Mouse (Mus musculus) heart, embryonic 14.5 days (tissue): ENCODE data around the gene Bpifb5. TPM values are rescaled to one million over a fixed set of nuclear protein-coding genes. Genes with fewer than 3 reads are reported as not detected.

ENCODE experiments used
- ATAC-seq: fragments of 200-750 bp; cut with Nextera tagmentation; 2 replicates; pipeline ENCODE4 v1.8.0; 2017; ENCODE audit warnings: low read depth, moderate TSS enrichment; ENCODE audit not compliant: insufficient number of reproducible peaks, insufficient read depth, low FRiP score
- H3K27ac ChIP-seq, 2 experiments: fragments of 200-500 bp in 1 of 2; fragments of 300-500 bp in 1 of 2; sonication (generic) in 1 of 2; replicated peaks in 1 of 2; 2 replicates each; pipeline ENCODE4 v1.5.1; 2012 to 2014; ENCODE audit warnings: low read depth in 2 of 2, low read length in 2 of 2, control low read depth in 1 of 2, mild to moderate bottlenecking in 1 of 2, mixed read lengths in 1 of 2; ENCODE audit not compliant: control insufficient read depth in 1 of 2, insufficient read depth in 1 of 2
- H3K27me3 ChIP-seq: fragments of 300-500 bp; sonication (generic); 2 replicates; pipeline ENCODE4 v1.6.1; 2014; ENCODE audit warnings: mild to moderate bottlenecking, low read length, control low read depth; ENCODE audit not compliant: control insufficient read depth, insufficient read depth
- H3K36me3 ChIP-seq: fragments of 300-500 bp; sonication (generic); 2 replicates; pipeline ENCODE4 v1.6.1; 2014; ENCODE audit warnings: mild to moderate bottlenecking, control low read depth, low read length, mixed read lengths; ENCODE audit not compliant: control insufficient read depth, insufficient read depth
- H3K4me1 ChIP-seq, 2 experiments: fragments of 200-500 bp in 1 of 2; fragments of 300-500 bp in 1 of 2; sonication (generic) in 1 of 2; 2 replicates each; pipeline ENCODE4 v1.6.1; 2012 to 2014; ENCODE audit warnings: low read length in 2 of 2, control low read depth in 1 of 2, mixed read lengths in 1 of 2; ENCODE audit not compliant: control insufficient read depth in 2 of 2, insufficient read depth in 2 of 2
- H3K4me2 ChIP-seq: fragments of 300-500 bp; sonication (generic); 2 replicates; pipeline ENCODE4 v1.6.1; 2014; ENCODE audit warnings: mild to moderate bottlenecking, low read length
- H3K4me3 ChIP-seq, 2 experiments: fragments of 200-500 bp in 1 of 2; fragments of 300-500 bp in 1 of 2; sonication (generic) in 1 of 2; 2 replicates each; pipeline ENCODE4 v1.5.1; 2012 to 2014; ENCODE audit warnings: low read length in 2 of 2, mild to moderate bottlenecking in 2 of 2, control low read depth in 1 of 2, low read depth in 1 of 2, moderate library complexity in 1 of 2; ENCODE audit not compliant: control insufficient read depth in 1 of 2, insufficient read depth in 1 of 2
- H3K9ac ChIP-seq: fragments of 300-500 bp; sonication (generic); 2 replicates; pipeline ENCODE4 v1.6.1; 2014; ENCODE audit warnings: mild to moderate bottlenecking, low read length
- H3K9me3 ChIP-seq: fragments of 300-500 bp; sonication (generic); 2 replicates; pipeline ENCODE4 v1.6.1; 2016; ENCODE audit warnings: low read length, control low read depth; ENCODE audit not compliant: control insufficient read depth
- WGBS: fragments of 180-500 bp; shearing (Covaris S2); extraction: QIAGEN DNeasy Blood & Tissue Kit; methylation state at CpG from one replicate; pipeline ENCODE4 v1.1.7; 2014; 5-methylcytosine and 5-hydroxymethylcytosine counted together
- polyA plus RNA-seq: library from polyadenylated mRNA; unstranded; fragments of >200 nt; fragmentation: Nextera tagmentation; extraction: Ambion mirVana; gene quantifications from 2 replicates; pipeline ENCODE4 v1.2.1, GENCODE M21; 2014

The Bpifb5 gene
- polyA plus RNA-seq, 1 experiment from 2014 or later: 0.35 TPM

- WGBS: 11% methylated on average over 3 of the region's 3 CpGs
- Histone ChIP-seq H3K4me3 (no peak overlapping the region), H3K9ac (no peak overlapping the region), H3K36me3 (no peaks in the 10 kb centered on the region), H3K9me3 (no peaks in the 10 kb centered on the region), H3K27ac (no peak overlapping the region), H3K4me1 (peaks cover 6 to 17% of the 10 kb centered on the region in 2 experiments; a peak in 3 of 4 replicates), H3K4me2 (no peak overlapping the region), H3K27me3 (no peaks in the 10 kb centered on the region; the same call in 1 of the 2 replicates)
- no peak for ATAC-seq
These were observed 14.4 kb upstream of the Bpifb5 start for GRCm38 (mm10) chr2:154209112-154209511.

DNA sequence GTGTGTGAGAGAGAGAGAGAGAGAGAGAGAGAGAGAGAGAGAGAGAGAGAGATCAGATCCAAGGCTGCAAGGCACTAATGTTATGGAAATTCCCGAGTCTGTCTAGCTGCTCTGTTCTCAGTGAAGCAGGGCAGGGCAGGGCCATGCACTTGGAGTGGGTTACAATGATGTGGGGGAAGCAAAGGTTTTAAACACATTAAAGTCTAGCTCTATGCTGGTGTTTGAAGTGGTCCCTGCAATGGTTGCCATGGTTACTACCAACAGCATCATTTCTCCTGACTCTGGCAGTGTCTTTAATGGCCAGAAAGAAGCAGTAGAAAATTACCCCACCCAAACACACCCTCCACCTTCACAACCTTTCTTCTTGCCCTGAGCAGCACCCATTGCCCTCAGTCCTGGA is 12.4 kb upstream of the Bpifb5 start:
- H3K4me3 ChIP-seq: no peak overlapping the region
- H3K4me2 ChIP-seq: no peak overlapping the region
- H3K36me3 ChIP-seq: no peaks in the 10 kb centered on the region
- no peaks in the 10 kb centered on the region for H3K9me3 ChIP-seq
- 50% methylated on average over 1 of the region's 1 CpGs for WGBS
- ATAC-seq: no peak
- H3K27me3 ChIP-seq: no peaks in the 10 kb centered on the region; the same call in 1 of the 2 replicates
- no peak overlapping the region for H3K9ac ChIP-seq
- peaks cover 6 to 17% of the 10 kb centered on the region in 2 experiments; a peak in 3 of 4 replicates for H3K4me1 ChIP-seq
- H3K27ac ChIP-seq: no peak overlapping the region

DNA sequence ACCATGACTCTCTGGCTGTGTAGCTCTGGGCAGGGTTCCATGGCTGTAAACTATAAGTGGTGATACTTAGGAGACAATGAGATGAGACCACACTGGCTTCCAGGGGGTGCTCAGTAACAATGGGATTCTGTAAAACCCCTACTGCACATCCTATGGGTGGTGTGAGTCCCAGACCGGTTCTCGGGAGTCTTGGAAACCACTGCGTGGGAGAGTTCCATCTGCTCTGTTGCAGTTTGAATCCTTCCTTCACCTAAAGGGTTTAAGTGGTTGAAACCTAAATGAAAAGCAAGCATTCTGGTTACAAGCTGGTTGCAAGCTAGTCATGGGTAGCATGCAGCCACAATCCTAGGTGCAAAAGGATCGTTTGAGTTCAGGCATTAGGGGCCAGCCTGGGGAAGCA is 11.7 kb upstream of the Bpifb5 start:
- 82% methylated on average over 4 of the region's 4 CpGs for WGBS
- Histone ChIP-seq H3K27ac (no peak overlapping the region), H3K4me1 (peaks cover 2 to 9% of the 10 kb centered on the region in 2 experiments; a peak in 3 of 4 replicates), H3K9ac (no peak overlapping the region), H3K27me3 (no peaks in the 10 kb centered on the region; the same call in 1 of the 2 replicates), H3K4me2 (no peak overlapping the region), H3K36me3 (no peaks in the 10 kb centered on the region), H3K4me3 (no peak overlapping the region), H3K9me3 (no peaks in the 10 kb centered on the region)
- no peak for ATAC-seq

DNA sequence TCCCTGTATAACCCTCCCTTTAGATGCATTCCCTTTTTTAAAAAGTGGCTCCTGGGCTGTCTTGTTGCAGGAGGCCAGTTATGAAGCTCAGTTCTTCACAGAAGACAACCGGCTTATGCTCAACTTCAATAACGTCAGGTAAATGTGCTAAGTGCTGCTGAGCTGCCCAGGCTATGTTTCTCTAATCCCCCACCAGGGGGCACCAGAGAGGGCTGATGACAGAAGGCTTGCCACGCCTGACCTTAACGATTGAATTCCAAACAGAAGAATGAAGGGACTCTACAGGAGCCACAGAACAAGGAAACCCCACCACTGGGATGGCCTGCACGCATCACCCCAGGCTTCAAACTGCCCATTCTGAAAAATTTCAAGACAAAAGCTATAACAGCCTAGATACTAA is 8.4 kb upstream of the Bpifb5 start:
- ATAC-seq: no peak

DNA sequence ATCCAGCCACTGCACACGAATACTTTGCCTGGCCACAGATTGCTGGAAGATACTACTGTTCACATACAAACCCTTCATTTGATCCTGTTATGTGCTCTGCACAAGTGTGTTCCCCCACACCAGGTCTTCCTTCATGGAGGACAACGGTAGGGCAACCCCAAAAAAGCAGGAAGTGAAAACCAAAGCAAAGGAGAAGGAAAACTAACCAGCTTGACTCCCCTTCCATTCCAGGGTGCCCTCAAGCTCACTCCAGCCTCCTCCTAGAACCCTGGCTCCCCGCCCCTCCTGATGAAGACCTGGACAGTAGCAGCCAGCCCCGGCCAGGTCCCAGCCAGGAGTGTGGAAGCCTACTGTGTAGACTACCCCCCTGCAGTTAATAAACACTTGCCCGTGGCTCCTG is 3.6 kb upstream of the Bpifb5 start:
- peaks cover 16 to 18% of the 10 kb centered on the region in 2 experiments for H3K4me1 ChIP-seq
- no peak overlapping the region for H3K4me2 ChIP-seq
- no peaks in the 10 kb centered on the region for H3K36me3 ChIP-seq
- no peaks in the 10 kb centered on the region for H3K9me3 ChIP-seq
- H3K27ac ChIP-seq: no peak overlapping the region
- no peak overlapping the region for H3K9ac ChIP-seq
- H3K4me3 ChIP-seq: no peak overlapping the region
- ATAC-seq: no peak
- no peaks in the 10 kb centered on the region for H3K27me3 ChIP-seq
- WGBS: 68% methylated on average over 5 of the region's 5 CpGs

More for the DNA sequence above, 8.4 kb upstream of the Bpifb5 start:
- WGBS: 10% methylated on average over 5 of the region's 5 CpGs
- H3K4me2 ChIP-seq: no peak overlapping the region
- H3K27me3 ChIP-seq: no peaks in the 10 kb centered on the region; the same call in 1 of the 2 replicates
- H3K9ac ChIP-seq: no peak overlapping the region
- no peaks in the 10 kb centered on the region for H3K36me3 ChIP-seq
- no peak overlapping the region for H3K27ac ChIP-seq
- no peak overlapping the region for H3K4me3 ChIP-seq
- no peaks in the 10 kb centered on the region for H3K9me3 ChIP-seq
- H3K4me1 ChIP-seq: no peaks in the 10 kb centered on the region

- no peak for ATAC-seq
- no peaks in the 10 kb centered on the region for H3K36me3 ChIP-seq
- no peaks in the 10 kb centered on the region for H3K27me3 ChIP-seq
- H3K27ac ChIP-seq: no peak overlapping the region
- H3K4me1 ChIP-seq: peaks cover 24 to 29% of the 10 kb centered on the region in 2 experiments
- 9% methylated on average over 2 of the region's 2 CpGs for WGBS
- H3K9me3 ChIP-seq: no peaks in the 10 kb centered on the region
- H3K4me2 ChIP-seq: no peak overlapping the region
- 0 out of 2 replicates have a peak overlapping the region, but pooled peaks have one; percentile 25 for H3K9ac ChIP-seq
- H3K4me3 ChIP-seq: no peak overlapping the region
These were observed 353 bp downstream of the Bpifb5 start for GRCm38 (mm10) chr2:154223917-154224273.

- Histone ChIP-seq H3K4me1 (peaks cover 24 to 29% of the 10 kb centered on the region in 2 experiments), H3K4me3 (no peak overlapping the region), H3K9ac (no peak overlapping the region), H3K27me3 (no peaks in the 10 kb centered on the region), H3K4me2 (no peak overlapping the region), H3K9me3 (no peaks in the 10 kb centered on the region), H3K27ac (no peak overlapping the region), H3K36me3 (no peaks in the 10 kb centered on the region)
- WGBS: 69% methylated on average over 4 of the region's 4 CpGs
- no peak for ATAC-seq
These were observed 3.4 kb downstream of the Bpifb5 start for GRCm38 (mm10) chr2:154226991-154227390.

GRCm38 (mm10) chr2:154227830-154228229 is 4.3 kb downstream of the Bpifb5 start:
- Histone ChIP-seq H3K4me1 (peaks cover 23 to 29% of the 10 kb centered on the region in 2 experiments), H3K4me2 (no peak overlapping the region), H3K27me3 (no peaks in the 10 kb centered on the region), H3K9ac (no peak overlapping the region), H3K36me3 (no peaks in the 10 kb centered on the region), H3K9me3 (no peaks in the 10 kb centered on the region), H3K27ac (no peak overlapping the region), H3K4me3 (no peak overlapping the region)
- no peak for ATAC-seq
- WGBS: 65% methylated on average over 5 of the region's 5 CpGs
